20 mouse cellular contexts compared by ENCODE assay signal in the genomic region with DNA sequence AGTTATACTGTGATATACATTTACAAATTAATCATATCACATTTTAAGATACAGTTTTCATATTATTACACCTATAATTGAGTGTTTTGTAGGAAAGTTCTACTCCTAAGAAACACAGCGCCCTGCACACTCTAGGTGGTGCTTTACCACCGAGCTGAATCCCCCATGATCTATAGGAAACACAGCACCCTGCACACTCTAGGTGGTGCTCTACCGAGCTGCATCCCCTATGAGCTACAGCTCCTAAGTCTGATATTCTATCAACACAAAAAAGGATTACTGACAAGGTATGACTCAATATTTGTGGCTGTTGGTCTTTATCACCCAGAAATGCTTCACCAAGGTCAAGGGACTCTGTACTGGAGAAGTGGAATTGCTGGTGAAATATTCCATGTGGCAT. TPM values are rescaled to one million over a fixed set of nuclear protein-coding genes. Genes with fewer than 3 reads are reported as not detected.
DNase-seq lines count a peak whose midpoint lies in the region; ATAC-seq and TF ChIP-seq lines count a peak whose summit lies in the region.
"Had no signal": no experiment of that assay in that cellular context is flagged by ENCODE, and none has a peak within 500 bp of the region (broad histone marks: within the 10 kb centered on the region; RNA-seq: fewer than 3 reads in every experiment).

No protein-coding gene starts in this region.

- WGBS in midbrain, postnatal 0 days: 75% methylated on average over 3 of the region's 3 CpGs
- WGBS in midbrain, embryonic 13.5 days: 74% methylated on average over 3 of the region's 3 CpGs
- WGBS in stomach, postnatal 0 days: 68% methylated on average over 3 of the region's 3 CpGs

- no peak for TF ChIP-seq EP300 in stomach, postnatal 0 days (optimal IDR thresholded peaks at IDR 0.05)

- TF ChIP-seq CTCF in layer of hippocampus, adult 2 months (conservative IDR thresholded peaks at IDR 0.05): peak; percentile 11; the same call in 1 of the 2 replicates
- TF ChIP-seq CTCF in midbrain, postnatal 0 days (IDR thresholded peaks at IDR 0.05): peak; percentile 30; the same call in 1 of the 2 replicates
- peak; percentile 50 for TF ChIP-seq CTCF in stomach, postnatal 0 days (IDR thresholded peaks at IDR 0.05; ENCODE audit: low read depth)

- H3K27ac ChIP-seq in layer of hippocampus, adult 2 months: no peak overlapping the region
- no peak overlapping the region for H3K27ac ChIP-seq in midbrain, postnatal 0 days (ENCODE audit: low read depth, low read length)
- no peak overlapping the region for H3K27ac ChIP-seq in midbrain, embryonic 13.5 days
- H3K27ac ChIP-seq in stomach, postnatal 0 days (replicated peaks): no peak overlapping the region
- H3K27ac ChIP-seq: embryonic facial prominence, embryonic 13.5 days; forebrain, embryonic 12.5 days; gastrocnemius, adult 2 months; heart, embryonic 10.5 days; hindbrain, embryonic 12.5 days; intestine, embryonic 15.5 days had no signal

- no peaks in the 10 kb centered on the region for H3K9me3 ChIP-seq in midbrain, postnatal 0 days (ENCODE audit: low read length)
- no peaks in the 10 kb centered on the region for H3K9me3 ChIP-seq in midbrain, embryonic 13.5 days
- H3K9me3 ChIP-seq in stomach, postnatal 0 days (ENCODE audit: control insufficient read depth, low read length): no peaks in the 10 kb centered on the region
- H3K9me3 ChIP-seq: embryonic facial prominence, embryonic 13.5 days; forebrain, embryonic 12.5 days; heart, embryonic 10.5 days; hindbrain, embryonic 12.5 days; intestine, embryonic 15.5 days had no signal

- H3K4me3 ChIP-seq in layer of hippocampus, adult 2 months: no peak overlapping the region
- no peak overlapping the region for H3K4me3 ChIP-seq in midbrain, postnatal 0 days (ENCODE audit: low read depth, low read length)
- no peak overlapping the region for H3K4me3 ChIP-seq in midbrain, embryonic 13.5 days (replicated peaks)
- no peak overlapping the region for H3K4me3 ChIP-seq in stomach, postnatal 0 days (ENCODE audit: low read depth, low read length)
- H3K4me3 ChIP-seq: embryonic facial prominence, embryonic 13.5 days; forebrain, embryonic 12.5 days; gastrocnemius, adult 2 months; heart, embryonic 10.5 days; hindbrain, embryonic 12.5 days; intestine, embryonic 15.5 days had no signal

- H3K36me3 ChIP-seq in midbrain, postnatal 0 days (ENCODE audit: insufficient read depth, low read length): no peaks in the 10 kb centered on the region
- no peaks in the 10 kb centered on the region for H3K36me3 ChIP-seq in midbrain, embryonic 13.5 days
- H3K36me3 ChIP-seq in stomach, postnatal 0 days (ENCODE audit: control insufficient read depth, insufficient read depth, low read length): no peaks in the 10 kb centered on the region
- H3K36me3 ChIP-seq: embryonic facial prominence, embryonic 13.5 days; forebrain, embryonic 12.5 days; heart, embryonic 10.5 days; hindbrain, embryonic 12.5 days; intestine, embryonic 15.5 days had no signal

- ATAC-seq in midbrain, postnatal 0 days (ENCODE audit: low FRiP score): no peak
- no peak for ATAC-seq in midbrain, embryonic 13.5 days
- 0 out of 2 replicates have a peak, but pooled peaks have one; percentile 45 for ATAC-seq in stomach, postnatal 0 days (ENCODE audit: low FRiP score, low TSS enrichment)
- ATAC-seq: intestine, embryonic 15.5 days had no signal

- no peak for DNase-seq in layer of hippocampus, adult 2 months (ENCODE audit: low spot score in 2 of 2)
- no peak for DNase-seq in layer of hippocampus, postnatal 25 days (ENCODE audit: extremely low spot score in 1 of 2, low spot score in 1 of 2)
- DNase-seq in midbrain, postnatal 0 days (ENCODE audit: low spot score): no peak
- DNase-seq in brain, adult 2 months (ENCODE audit: low read depth, low spot score): peak; percentile 12
- DNase-seq in stomach, postnatal 0 days (ENCODE audit: low spot score): no peak
- no peak for DNase-seq in adrenal gland, postnatal 36 days
- DNase-seq: adrenal gland, postnatal 14 days; cerebellum, adult 8-10 months; cerebellum, postnatal 14 days; gastrocnemius, adult 2 months; gastrocnemius, postnatal 25 days; heart, postnatal 10 days; heart, postnatal 4 days had no signal

- no peak overlapping the region for H3K9ac ChIP-seq in midbrain, postnatal 0 days (replicated peaks; ENCODE audit: low read length, poor library complexity, severe bottlenecking)
- H3K9ac ChIP-seq in midbrain, embryonic 13.5 days (replicated peaks): no peak overlapping the region
- H3K9ac ChIP-seq in stomach, postnatal 0 days (ENCODE audit: low read length): no peak overlapping the region
- H3K9ac ChIP-seq: embryonic facial prominence, embryonic 13.5 days; forebrain, embryonic 12.5 days; hindbrain, embryonic 12.5 days; intestine, embryonic 15.5 days had no signal

- no peaks in the 10 kb centered on the region for H3K27me3 ChIP-seq in midbrain, postnatal 0 days (ENCODE audit: insufficient read depth, low read length)
- no peaks in the 10 kb centered on the region for H3K27me3 ChIP-seq in midbrain, embryonic 13.5 days
- no peaks in the 10 kb centered on the region for H3K27me3 ChIP-seq in stomach, postnatal 0 days (ENCODE audit: control insufficient read depth, insufficient read depth, low read length)
- H3K27me3 ChIP-seq: embryonic facial prominence, embryonic 13.5 days; forebrain, embryonic 12.5 days; hindbrain, embryonic 12.5 days; intestine, embryonic 15.5 days had no signal

- H3K4me1 ChIP-seq in midbrain, postnatal 0 days (ENCODE audit: insufficient read depth, low read length): no peaks in the 10 kb centered on the region
- no peaks in the 10 kb centered on the region for H3K4me1 ChIP-seq in midbrain, embryonic 13.5 days (replicated peaks)
- no peaks in the 10 kb centered on the region for H3K4me1 ChIP-seq in stomach, postnatal 0 days (replicated peaks; ENCODE audit: control insufficient read depth, insufficient read depth)
- H3K4me1 ChIP-seq: forebrain, embryonic 12.5 days; heart, embryonic 10.5 days; hindbrain, embryonic 12.5 days; intestine, embryonic 15.5 days had no signal

- H3K4me2 ChIP-seq in midbrain, postnatal 0 days (ENCODE audit: low read depth, low read length, poor library complexity, severe bottlenecking): no peak overlapping the region
- H3K4me2 ChIP-seq in midbrain, embryonic 13.5 days (replicated peaks): no peak overlapping the region
- H3K4me2 ChIP-seq in stomach, postnatal 0 days (replicated peaks; ENCODE audit: low read depth): no peak overlapping the region
- H3K4me2 ChIP-seq: embryonic facial prominence, embryonic 13.5 days; forebrain, embryonic 12.5 days; hindbrain, embryonic 12.5 days; intestine, embryonic 15.5 days had no signal

RNA-seq across cellular contexts. Expression of a gene that starts 27.0 kb away (rescaled TPM):
- total RNA-seq in layer of hippocampus, adult 2 months (2021): 1 to 10 TPM; 4.8 to 5.3 TPM
- total RNA-seq in layer of hippocampus, postnatal 25 days (2021): 1 to 10 TPM; 6.1 to 7.0 TPM
- 19.3 and 19.4 TPM in 2 replicates for total RNA-seq in midbrain, postnatal 0 days (2014; rRNA removed)
- polyA plus RNA-seq in midbrain, postnatal 0 days (2015; fragmentation: Nextera tagmentation; extraction: Ambion mirVana): 14.6 and 15.7 TPM in 2 replicates
- polyA plus RNA-seq in midbrain, embryonic 13.5 days (2015; fragmentation: Nextera tagmentation; extraction: Ambion mirVana): 4.5 and 5.3 TPM in 2 replicates
- 24.4 and 24.5 TPM in 2 replicates for polyA plus RNA-seq in stomach, postnatal 0 days (2015; fragmentation: Nextera tagmentation; extraction: Ambion mirVana)
- total RNA-seq in adrenal gland, postnatal 36 days (2021): 10 to 100 TPM; 11.7 to 16.0 TPM
- total RNA-seq: MEL had no signal
